Mouse (Mus musculus): Measurements from ENCODE around the gene Ttpal.

The Ttpal gene

DNA sequence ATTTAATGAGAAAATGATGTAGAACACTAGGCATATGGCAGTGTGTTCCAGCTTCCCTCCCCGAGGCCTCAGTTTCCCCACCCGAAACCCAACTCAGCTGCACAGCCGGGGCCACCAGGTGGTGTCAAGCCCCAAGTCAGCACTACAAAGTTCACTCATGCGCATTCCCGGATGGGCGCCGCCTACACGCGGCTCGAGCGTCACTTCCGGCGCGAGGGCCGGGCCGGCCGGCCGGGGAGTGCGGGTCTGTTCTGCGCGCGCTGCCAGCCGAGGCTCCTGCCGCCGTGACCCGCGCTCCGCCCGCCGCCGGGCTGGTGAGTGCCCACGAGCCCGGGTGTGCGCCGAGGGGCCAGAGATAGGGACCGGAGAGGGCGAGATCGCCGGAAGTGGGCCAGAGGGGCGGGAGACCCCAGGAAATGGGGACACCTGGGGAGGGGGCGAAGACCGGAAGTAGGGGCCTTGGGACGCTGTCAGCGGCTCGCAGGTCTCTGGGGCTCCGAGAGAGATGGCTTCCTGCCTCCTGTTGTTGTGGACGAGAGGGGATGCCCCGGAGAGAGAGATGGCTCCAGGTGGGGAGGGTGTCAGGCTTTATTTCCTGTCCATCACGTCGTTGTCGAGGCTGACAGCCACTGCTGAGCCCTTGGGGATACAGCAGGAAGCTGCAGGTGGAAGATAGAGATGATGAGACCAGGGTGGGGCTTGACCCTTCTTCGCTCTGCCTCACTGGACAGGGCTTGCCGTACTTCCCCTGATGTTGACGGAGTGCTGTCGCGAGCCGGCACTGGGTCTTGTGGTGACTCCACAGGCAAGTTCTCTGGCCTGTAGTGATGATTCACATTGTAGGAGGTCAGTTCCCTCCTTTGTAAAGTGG is at the start of gene Ttpal:
Ttpal (plus strand) TSS at position 214 of the 871 bp plus-strand sequence.
- peak; percentile 79 for DNase-seq (ENCODE audit: low spot score)

DNA sequence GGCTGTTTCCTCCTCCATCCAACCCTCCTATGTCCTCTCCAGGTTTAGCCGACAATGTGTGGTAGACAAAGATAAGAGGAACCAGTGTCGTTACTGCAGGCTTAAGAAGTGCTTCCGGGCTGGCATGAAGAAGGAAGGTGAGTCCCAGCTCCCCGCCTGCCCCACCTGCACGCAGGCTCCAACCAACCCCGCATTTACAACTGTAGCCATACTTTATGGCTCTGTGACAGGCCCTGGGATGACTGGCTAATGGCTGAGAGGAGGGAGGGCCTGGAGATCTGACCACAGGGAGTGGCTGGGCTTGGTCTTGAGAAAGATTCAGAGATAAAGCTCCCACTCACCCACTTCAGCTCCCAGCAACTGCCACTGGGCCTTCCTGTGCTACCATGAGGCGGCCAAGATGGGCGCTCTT is 49.6 kb upstream of the Ttpal start:
- DNase-seq (ENCODE audit: low spot score) = no peak

DNA sequence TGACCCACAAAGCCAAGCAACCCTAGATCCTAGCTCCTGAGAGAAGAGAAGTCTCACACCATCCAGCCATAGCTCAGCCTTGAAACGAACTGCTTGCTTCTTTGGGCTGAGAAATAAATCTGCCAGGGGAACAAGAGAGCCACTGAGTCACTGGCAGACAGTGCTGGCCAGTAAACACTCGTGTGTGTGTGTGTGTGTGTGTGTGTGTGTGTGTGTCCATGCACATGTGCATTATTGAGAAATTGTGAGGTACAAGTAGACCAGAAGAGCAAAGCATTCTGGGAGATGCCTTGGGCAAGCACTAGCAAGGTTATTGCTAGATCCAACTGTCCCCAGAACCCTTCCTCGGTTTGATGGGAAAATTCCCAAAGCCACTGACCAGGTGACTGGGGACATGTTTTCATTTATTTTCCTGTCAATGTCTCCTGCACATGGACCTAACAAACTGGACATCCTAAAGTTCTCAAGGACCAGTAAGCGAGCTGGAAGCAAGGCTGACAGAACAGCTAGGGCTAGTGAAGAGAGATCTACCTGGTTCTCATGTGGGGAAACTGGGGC is 47.6 kb upstream of the Ttpal start:
- DNase-seq (ENCODE audit: low spot score) = no peak

DNA sequence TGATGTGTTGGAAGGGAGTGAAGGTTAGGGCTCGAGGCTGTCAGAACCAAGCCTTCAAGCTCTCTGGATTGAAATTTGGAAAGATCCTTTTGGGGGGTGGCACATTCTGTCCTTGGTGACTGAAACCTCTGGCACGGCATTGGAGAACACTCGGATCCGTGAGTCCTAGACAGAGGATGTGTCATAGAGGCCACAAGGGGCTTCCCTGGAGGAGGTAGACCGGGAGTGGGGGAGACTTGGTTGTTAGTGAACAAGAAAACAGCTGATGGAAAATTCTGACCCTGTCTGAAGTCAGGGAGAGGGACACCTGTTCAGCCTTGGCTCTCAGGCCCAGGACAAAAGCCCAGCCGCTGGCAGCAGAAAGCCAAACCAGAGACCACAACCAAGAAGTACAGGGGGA is 47.1 kb upstream of the Ttpal start:
- no peak for DNase-seq (ENCODE audit: low spot score)

DNA sequence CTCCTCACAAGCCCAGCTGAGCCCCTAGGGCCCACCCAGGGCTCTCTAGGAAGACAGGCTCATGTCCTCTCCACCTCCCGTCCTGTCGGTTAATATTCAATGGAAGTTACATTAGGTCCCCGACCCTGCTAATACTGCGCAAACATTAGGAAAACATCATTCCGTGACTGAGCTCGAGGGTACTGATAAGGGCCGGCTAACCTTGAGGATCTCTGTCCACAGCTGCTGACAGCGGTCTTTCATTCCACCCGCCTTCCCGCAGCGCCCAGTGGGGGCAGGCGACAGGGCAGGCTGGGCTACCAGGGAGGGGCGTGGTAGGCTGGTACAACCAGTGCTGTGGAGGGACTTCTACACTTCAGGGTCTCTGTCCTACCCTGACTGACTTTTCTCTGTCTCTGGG is 46.7 kb upstream of the Ttpal start:
- no peak for DNase-seq (ENCODE audit: low spot score)

DNA sequence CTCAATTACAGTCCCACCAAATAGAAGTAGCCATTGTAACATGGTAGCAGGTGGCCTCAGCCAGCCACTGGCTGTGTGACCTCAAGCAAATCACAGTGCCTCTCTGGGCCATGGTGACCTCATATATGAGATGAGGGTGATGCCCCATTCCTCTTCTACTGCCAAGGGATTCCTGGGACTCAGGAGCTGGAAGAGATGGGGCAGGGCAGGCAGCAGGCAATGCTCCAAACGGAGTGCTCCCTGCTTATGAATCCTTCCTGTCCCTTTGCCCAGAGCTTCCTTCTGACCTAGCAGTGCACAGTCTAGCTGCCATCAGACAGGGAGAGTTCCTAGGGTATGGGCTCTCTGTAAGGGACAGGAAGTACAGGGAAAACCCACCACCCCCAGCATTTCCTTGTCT is 43.6 kb upstream of the Ttpal start:
- no peak for DNase-seq (ENCODE audit: low spot score)

DNA sequence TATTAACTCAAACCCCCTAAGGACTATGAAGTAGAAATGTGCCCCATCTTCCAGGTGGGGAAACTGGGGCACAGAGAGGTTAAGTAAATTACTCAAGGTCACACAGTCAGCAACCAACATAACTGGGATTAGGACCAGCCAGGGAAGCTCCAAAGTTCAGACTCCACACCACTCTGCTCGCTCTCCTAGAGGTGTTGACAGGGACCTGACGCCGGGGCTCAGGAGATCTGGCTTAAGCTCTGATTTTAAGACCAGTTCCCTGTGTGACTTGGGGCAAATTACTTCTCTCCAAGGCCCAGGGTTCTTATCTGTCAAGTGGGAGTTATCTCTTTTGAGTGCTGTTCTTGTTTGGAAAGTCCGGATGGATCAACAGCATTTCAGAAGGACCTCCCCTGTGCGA is 42.9 kb upstream of the Ttpal start:
- no peak for DNase-seq (ENCODE audit: low spot score)

DNA sequence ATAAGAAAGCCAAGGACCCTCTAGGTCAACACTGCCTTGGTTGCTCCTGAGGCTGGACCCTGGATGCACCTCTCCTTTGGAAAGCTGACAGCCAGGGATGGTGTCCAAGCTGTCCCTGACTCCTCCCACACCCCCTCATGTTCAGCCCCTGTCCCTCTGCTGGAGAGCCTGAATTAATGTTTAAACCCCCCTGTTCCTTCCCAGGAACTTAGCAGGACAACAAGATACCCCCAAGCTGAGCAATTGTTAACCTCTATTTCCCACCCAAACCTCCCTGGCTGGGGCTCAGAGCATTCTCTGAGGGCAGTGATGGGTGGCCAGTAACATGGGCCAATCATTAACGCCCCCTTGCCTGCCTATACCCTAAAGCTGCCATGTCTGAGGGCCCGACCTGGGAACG is 41.9 kb upstream of the Ttpal start:
- DNase-seq (ENCODE audit: low spot score) = no peak

DNA sequence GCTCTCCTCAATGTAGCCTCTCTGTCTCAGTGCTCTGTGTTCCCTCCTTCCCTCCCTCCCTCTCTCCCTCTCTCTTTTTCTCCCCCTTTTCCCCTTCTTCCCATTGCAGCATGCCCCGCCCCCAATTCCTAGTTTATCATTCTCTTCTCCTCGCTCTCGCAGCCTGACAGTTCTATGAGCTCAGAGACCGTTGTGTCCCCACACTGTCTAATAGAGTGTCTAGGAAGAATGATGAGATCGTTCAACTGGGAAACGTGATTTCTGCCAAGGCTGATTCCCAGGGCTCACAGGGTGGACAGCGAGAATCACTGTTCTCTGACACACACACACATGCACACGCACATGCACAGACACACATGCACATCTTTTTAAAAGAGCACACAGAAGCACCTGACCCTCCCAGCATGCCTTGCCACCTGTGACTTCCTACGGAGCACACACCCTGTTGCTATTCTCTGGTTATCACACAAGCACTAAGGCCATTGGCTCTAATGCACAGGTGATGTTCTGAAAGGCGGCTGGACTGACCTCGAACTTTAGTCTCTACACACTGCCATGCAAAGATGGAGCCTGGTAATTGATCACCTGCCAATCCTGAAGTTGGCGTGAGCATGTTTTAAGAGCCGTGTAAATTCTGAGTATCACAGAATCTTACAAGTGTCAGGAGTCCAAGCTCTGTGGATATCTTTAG is 40.7 kb upstream of the Ttpal start:
- no peak for DNase-seq (ENCODE audit: low spot score)

DNA sequence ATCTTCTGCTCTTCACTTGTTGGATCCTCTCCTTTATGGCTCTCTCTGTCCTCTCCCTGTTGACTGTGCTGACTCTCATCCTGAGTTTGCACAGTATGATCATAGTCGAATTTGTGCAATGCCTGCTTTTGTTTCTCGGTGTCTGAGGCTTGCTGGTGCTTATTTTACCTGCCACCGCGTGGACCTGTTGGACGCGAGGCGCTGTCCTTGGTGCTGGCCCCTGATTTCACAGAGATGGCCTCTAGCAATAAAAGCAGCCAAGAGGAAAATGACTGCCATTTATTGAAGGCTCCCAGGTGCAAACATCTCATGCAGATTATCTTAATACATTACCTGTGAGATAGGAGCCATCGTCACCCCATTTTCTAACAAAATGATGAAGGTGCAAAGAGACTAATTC is 37.5 kb upstream of the Ttpal start:
- peak; percentile 29 for DNase-seq (ENCODE audit: low spot score)

DNA sequence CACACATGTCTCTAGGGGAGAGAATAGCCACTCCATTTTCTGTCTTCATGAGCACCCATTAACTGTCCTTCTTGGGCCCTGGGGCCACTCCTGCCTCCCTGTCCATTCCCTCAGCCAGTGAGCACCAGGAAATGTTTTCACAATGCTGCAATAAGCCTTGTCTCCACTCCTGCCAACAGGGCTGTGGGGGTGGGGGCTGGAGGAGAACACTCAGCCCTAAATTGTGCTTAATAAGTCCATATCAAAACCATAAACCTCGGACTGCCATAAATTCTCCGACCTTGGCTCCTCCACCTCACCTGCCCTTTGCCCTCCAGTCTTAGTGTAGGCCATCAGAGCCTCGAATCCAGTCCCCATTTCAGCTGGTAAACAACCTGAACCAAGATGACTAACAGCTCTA is 27.8 kb upstream of the Ttpal start:
- DNase-seq (ENCODE audit: low spot score) = no peak

DNA sequence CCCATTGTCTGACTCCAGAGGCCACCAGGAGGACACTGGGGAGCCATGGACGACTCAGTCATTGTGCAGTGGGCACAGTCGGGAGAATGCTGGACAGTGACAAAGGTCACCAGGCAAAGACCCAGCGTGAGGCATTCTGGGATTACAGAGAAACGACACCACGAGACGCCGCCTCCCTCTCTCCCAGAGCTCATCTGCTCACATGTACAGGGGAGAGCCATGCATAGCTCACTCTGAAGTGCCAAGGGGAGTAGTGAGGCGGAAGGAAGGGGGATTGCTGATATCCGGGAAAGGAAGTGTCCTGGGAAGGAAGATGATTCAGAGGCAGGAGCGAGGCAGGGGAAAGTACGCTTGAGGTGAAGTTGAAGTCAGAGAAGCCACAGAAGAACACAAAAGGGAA is 26.9 kb upstream of the Ttpal start:
- no peak for DNase-seq (ENCODE audit: low spot score)

DNA sequence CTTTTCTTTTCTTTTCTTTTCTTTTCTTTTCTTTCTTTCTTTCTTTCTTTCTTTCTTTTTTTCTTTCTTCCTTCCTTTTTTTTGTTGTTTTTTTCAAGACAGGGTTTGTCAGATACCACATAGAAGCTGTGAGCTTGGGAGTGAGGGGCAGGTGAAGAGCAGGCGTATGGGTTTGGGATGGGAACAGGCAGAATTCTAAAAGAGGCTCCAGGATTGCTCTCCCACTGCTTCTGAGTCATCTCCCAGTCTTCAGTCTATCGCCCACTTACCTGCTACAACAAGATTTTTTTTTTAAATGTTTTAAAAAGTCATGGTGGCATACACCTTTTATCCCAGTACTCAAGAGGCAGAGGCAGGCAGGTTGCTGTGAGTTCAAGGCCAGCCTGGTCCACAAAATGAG is 24.1 kb upstream of the Ttpal start:
- no peak for DNase-seq (ENCODE audit: low spot score)

DNA sequence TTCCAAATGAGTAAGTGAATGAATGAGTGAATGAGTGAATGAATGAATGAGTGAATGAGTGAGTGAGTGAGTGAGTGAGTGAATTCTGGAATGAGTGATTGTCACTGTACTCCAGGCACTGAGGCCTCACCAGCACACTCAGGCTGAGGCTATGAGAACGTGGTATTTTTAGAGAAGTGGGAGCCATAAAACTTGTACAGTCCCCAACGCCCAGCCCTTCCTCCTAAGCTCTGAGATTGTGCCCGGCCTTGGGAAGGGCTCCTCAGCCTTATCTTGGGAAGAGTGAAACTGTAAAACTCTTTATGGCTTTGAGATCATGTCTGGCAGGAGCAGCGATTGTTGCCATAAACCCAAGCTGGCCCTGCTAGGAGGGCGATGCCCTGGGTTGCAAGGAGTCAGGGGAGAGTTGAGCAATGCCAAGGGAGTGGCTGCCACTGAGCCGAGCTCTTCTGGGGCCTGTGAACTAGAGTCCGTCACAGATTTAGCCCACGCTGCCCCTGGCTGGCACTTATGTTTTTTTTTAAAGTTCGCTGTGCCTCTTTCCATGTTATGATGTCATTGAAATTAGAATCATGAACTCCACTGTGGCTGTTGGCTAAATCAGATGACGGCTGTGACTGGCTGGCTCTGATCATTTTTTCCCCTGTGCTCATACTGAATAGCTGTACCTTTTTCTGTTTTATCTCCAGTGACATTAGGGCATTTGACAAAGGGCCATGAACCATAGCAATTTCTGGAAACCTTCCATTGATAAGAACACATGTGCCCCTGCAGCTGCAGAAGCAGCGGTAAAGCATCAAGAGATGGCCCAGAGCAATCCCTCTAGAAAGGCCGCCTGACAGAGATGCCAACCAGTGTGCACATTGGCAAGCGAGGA is 21.8 kb upstream of the Ttpal start:
- no peak for DNase-seq (ENCODE audit: low spot score)

DNA sequence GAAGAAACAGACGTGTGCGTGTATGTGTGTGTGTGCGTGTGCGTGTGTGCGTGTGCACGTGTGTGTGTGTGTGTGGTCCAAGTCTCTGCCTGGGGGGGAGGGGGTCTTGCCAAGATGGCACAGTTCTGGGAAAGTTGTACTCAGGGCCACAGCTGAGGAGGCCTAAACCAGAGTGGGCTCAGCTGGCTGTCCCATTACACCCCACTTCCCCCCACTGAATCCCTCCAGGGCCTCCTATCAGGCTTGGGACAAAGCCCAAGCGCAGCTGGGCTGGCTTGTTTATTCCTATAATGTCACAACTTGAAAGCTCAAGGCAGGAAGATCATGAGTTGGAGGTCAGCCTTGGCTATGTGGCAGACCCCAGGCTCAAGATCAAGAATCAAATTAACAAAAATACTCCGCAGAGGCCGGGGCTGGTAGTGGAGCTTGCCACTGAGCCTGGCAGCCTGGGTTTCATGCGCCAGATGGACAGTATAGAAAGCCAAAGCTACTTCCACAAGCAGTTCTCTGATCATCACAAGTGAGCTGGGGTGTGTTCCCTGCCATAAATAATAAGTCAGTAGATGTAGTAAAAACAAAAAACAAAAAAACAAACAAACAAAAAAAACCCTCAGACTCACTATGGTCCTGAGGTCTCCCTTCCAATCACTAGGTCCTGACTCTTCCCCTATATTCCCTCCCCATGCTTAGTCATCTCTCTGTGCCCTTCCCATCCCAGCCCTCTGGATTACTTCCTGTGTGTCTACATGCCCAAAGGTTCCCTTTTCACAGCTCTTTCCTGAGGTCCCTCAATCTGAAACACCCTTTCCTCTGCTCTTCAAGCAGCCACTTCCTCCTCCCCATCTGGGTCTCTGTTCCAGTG is 18.7 kb upstream of the Ttpal start:
- no peak for DNase-seq (ENCODE audit: low spot score)

DNA sequence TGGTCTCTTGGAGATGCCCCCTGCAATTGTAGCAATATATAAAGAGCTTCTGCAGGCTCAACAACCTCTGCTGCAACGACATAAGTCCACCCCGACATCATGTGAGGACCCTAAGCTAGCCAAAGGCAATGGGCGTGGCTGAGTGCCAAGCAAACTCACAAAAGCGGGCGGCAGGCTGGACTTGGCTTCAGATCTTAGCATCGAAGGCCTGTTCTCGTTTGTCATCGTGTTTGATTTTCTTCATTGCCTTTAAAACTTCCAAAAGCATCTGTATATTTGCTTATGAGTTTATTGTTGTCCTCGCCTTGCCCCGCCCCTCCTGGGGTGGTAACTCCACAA is 18.1 kb upstream of the Ttpal start:
- no peak for DNase-seq (ENCODE audit: low spot score)

DNA sequence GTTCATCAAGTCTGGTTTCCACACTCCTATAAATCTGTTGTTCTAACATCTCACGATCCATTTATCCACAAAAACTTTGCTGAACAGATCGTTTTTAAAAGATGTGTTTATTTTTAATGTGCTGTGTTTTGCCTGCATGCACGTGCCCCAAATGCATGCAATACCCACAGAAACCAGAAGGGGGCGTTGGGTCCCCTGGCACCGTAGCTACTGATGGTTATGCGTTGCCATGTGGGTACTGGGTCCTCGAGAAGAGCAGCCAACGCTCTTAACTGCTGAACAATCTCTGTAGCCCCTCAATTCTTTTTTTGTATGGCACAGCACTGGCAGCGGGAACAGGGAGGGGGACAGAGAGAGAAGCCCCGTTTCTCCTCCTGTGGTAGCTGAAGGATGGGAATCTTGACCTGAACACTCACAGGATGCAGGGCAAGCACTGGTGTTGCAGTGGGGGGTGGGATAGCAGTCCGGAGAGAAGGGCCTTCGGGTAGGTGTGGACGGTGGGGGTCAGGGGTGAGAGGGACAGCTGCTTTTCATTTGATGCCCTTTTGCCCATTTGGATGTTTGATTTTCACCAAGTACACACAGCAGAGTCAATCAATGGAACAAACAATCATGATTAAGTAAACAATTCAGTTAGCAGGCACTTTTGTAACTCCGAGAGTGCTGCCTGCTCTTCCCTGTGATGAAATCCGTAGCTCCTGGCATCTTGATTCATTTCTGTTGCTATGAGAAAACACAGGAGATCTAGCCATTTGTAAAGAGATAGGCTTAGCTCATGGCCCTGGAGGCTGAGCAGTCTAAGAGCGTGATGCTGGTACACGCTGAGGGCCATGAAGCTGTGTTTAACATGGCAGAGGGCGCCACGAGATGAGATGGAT is 15.5 kb upstream of the Ttpal start:
- DNase-seq (ENCODE audit: low spot score) = no peak

DNA sequence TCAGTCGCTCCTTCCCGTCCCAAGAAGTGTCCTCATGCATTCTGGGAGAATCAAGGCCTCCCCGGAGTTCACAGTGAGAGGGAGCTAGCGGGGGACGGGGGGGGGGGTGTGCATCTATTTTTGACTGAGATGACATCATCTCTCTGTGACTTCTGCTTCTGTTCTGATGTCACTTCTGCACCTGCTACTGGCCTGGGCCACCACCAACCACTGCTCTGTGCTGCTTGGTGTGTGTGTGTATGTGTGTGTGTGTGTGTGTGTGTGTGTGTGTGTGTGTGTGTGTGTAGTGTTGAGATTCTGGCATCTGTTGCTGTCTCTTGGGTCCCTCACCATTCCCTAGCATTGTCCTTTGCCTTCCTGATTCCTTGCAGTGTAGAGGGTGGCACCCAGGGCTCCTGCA is 14.6 kb upstream of the Ttpal start:
- no peak for DNase-seq (ENCODE audit: low spot score)

DNA sequence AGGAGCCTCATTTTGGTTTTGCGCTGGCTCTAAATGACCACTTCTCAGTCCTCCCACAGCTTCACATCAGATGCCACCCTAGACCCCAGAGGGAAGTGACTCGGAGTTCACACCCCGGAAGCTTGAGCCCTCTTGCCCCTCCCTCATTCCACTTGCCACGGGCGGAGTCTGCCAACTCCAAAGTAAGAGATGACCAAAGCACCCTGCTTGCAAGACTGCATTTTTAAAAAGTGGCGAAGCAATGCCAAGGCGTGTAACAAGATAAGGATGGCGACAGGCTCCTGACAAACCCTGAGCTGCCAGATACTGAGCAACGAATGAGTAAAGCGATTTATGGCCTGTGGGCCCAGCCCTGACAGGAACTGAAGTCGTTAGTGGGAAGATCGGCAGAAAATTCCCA is 11.9 kb upstream of the Ttpal start:
- no peak for DNase-seq (ENCODE audit: low spot score)

DNA sequence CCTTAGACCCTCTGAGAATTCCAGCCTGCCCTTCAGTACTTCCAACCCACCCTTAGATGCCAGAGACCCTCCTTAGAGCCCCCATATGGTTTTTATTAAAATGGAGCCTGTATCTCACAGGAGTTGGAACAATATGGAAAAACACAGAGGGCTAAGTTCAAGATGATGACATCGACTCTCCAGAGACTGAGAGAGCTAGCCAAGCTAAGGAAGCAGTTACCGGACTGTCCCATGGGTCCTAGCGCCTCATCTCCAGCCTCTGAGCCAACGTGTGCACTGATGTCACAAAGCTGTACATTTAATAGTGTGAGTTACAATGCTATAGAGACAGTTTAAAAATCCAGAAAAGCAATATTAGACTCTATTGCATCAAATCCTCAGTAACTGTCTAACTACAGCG is 11.1 kb upstream of the Ttpal start:
- DNase-seq (ENCODE audit: low spot score) = no peak

DNA sequence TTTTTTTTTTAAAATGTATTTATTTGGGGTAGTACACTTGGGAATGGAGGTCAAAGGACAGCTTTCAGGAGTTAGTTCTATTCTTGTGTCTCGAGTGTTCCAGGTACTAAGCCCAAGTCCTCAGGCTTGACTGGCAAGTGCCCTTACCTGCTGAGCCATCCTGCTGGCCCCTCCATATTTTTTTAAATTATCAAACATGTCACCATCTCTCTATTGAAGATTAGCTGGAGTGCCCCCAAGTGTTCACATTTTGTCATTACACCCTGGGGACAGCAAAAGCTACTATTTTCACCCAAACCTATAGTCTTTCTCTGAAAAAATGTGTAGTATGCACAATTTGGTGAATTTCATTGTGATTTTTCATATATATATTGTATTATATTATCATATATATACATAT is 10.0 kb upstream of the Ttpal start:
- no peak for DNase-seq (ENCODE audit: low spot score)
